Mouse (Mus musculus): ENCODE data around the gene Edn3.

DNA sequence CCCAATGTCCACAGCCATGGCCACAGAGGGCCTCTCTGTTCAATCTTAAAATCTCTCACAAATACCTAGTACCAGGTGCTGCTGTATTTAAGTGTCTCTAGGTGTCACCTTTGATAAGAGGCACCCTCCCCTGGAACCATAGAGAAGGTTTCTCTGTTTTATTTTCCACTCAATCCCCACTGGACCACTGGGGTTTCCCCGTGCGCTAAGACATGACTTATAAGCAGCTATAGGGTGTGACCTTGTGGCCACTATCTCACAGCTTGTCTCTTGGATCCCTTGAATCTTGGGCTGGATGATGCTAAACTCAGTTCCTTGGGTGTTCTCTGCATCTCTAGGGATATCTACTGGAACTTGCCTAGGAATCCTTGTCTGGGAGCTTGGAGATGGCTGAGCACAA lies 1.9 kb downstream of the Edn3 start:
- TF ChIP-seq CTCF (conservative IDR thresholded peaks at IDR 0.05 in 1 of 2, IDR thresholded peaks at IDR 0.05 in 1 of 2; ENCODE audit: low read depth in 2 of 2, low read length in 2 of 2) (peak in 1 of 2 experiments; percentile 28; a peak in 1 of 4 replicates), MAFK (IDR thresholded peaks at IDR 0.05; ENCODE audit: insufficient replicate concordance, low read length) (no peak), MAX (IDR thresholded peaks at IDR 0.05; ENCODE audit: low read length) (peak; percentile 65), BHLHE40 (IDR thresholded peaks at IDR 0.05; ENCODE audit: low read depth, low read length) (peak; percentile 85), TBP (conservative IDR thresholded peaks at IDR 0.05; ENCODE audit: low read depth, low read length) (no peak), MAZ (IDR thresholded peaks at IDR 0.05; ENCODE audit: low read depth, low read length) (no peak; the same call in 1 of the 2 replicates), POLR2A (IDR thresholded peaks at IDR 0.05; ENCODE audit: low read depth, low read length) (no peak), MXI1 (IDR thresholded peaks at IDR 0.05; ENCODE audit: low read depth, low read length) (no peak), EP300 (IDR thresholded peaks at IDR 0.05; ENCODE audit: low read length) (peak; percentile 85), MEF2A (IDR thresholded peaks at IDR 0.05; ENCODE audit: borderline replicate concordance, low read depth, low read length) (0 out of 2 replicates have a peak, but pooled peaks have one; percentile 47)
